Mouse (Mus musculus) MEL (cell line): ENCODE data around the gene C1qtnf1. TPM values are rescaled to one million over a fixed set of nuclear protein-coding genes. Genes with fewer than 3 reads are reported as not detected.

Experiments used
- DNase-seq: peaks from one replicate; pipeline ENCODE4 v3.0.0; 2011; ENCODE audit warnings: low read depth, low spot score
- H3K27ac ChIP-seq: 2 replicates; pipeline ENCODE4 v1.5.1; 2012; ENCODE audit warnings: low read depth, mild to moderate bottlenecking, control low read depth, low read length, moderate library complexity; ENCODE audit not compliant: control insufficient read depth
- H3K27me3 ChIP-seq, 2 experiments: fragments of 150-350 bp in 1 of 2; sonication (generic) in 1 of 2; 2 replicates each; pipeline ENCODE4 v1.6.1; 2012; ENCODE audit warnings: low read length in 2 of 2, mild to moderate bottlenecking in 2 of 2, improper control_type of control experiment in 1 of 2, moderate library complexity in 1 of 2; ENCODE audit not compliant: insufficient read depth in 2 of 2, control insufficient read depth in 1 of 2
- H3K36me3 ChIP-seq, 2 experiments: 2 replicates each; pipeline ENCODE4 v1.6.1; 2012 to 2014; ENCODE audit warnings: low read length in 2 of 2, improper control_type of control experiment in 1 of 2, inconsistent platforms in 1 of 2, mild to moderate bottlenecking in 1 of 2; ENCODE audit not compliant: insufficient read depth in 2 of 2, control insufficient read depth in 1 of 2
- H3K4me1 ChIP-seq, 2 experiments: fragments of 150-350 bp in 1 of 2; sonication (generic) in 1 of 2; 2 replicates each; pipeline ENCODE4 v1.6.1; 2012; ENCODE audit warnings: low read length in 2 of 2, improper control_type of control experiment in 1 of 2, mild to moderate bottlenecking in 1 of 2; ENCODE audit not compliant: insufficient read depth in 2 of 2, control insufficient read depth in 1 of 2
- H3K4me3 ChIP-seq, 2 experiments: fragments of 150-350 bp in 1 of 2; sonication (generic) in 1 of 2; 2 replicates each; pipeline ENCODE4 v1.5.1; 2012; ENCODE audit warnings: low read depth in 2 of 2, low read length in 2 of 2, mild to moderate bottlenecking in 2 of 2, moderate library complexity in 2 of 2, control low read depth in 1 of 2, improper control_type of control experiment in 1 of 2; ENCODE audit not compliant: control insufficient read depth in 1 of 2, insufficient read depth in 1 of 2
- H3K79me2 ChIP-seq: 2 replicates; pipeline ENCODE4 v1.6.1; 2012; ENCODE audit warnings: mild to moderate bottlenecking, low read length, moderate library complexity; ENCODE audit not compliant: control insufficient read depth, poor library complexity, insufficient read depth
- H3K9ac ChIP-seq: 2 replicates; pipeline ENCODE4 v1.6.1; 2012; ENCODE audit warnings: low read depth, mild to moderate bottlenecking, control low read depth, low read length, moderate library complexity; ENCODE audit not compliant: control insufficient read depth, poor library complexity, severe bottlenecking
- H3K9me3 ChIP-seq: fragments of 150-350 bp; sonication (generic); replicated peaks from 2 replicates; pipeline ENCODE4 v1.6.1; 2012; ENCODE audit warnings: mild to moderate bottlenecking, low read length, improper control_type of control experiment, moderate library complexity; ENCODE audit not compliant: insufficient read depth
- BHLHE40 ChIP-seq: IDR thresholded peaks from 2 replicates; pipeline ENCODE4 v1.6.1; 2012; ENCODE audit warnings: low read depth, mild to moderate bottlenecking, inconsistent platforms, low read length, improper control_type of control experiment, borderline replicate concordance
- CHD1 ChIP-seq: IDR thresholded peaks from 2 replicates; pipeline ENCODE4 v1.6.1; 2012; ENCODE audit warnings: low read depth, mild to moderate bottlenecking, inconsistent platforms, low read length, improper control_type of control experiment
- CHD2 ChIP-seq: IDR thresholded peaks from 2 replicates; pipeline ENCODE4 v1.6.1; 2011; ENCODE audit warnings: low read length, improper control_type of control experiment
- CTCF ChIP-seq, 3 experiments: IDR thresholded peaks in 2 of 3; conservative IDR thresholded peaks in 1 of 3; 2 replicates each; pipeline ENCODE4 v1.5.1; 2011 to 2012; ENCODE audit warnings: low read length in 3 of 3, low read depth in 2 of 3, mild to moderate bottlenecking in 2 of 3, improper control_type of control experiment in 1 of 3, inconsistent platforms in 1 of 3, mixed read lengths in 1 of 3, moderate library complexity in 1 of 3; ENCODE audit not compliant: control insufficient read depth in 1 of 3, insufficient read depth in 1 of 3, poor library complexity in 1 of 3, severe bottlenecking in 1 of 3
- E2F4 ChIP-seq: IDR thresholded peaks from 2 replicates; pipeline ENCODE4 v1.6.1; 2011; ENCODE audit warnings: low read depth, low read length, improper control_type of control experiment, borderline replicate concordance
- EP300 ChIP-seq, 2 experiments: IDR thresholded peaks; 2 replicates each; pipeline ENCODE4 v1.6.1; 2011; ENCODE audit warnings: improper control_type of control experiment in 2 of 2, low read length in 2 of 2, low read depth in 1 of 2, mild to moderate bottlenecking in 1 of 2
- ETS1 ChIP-seq: IDR thresholded peaks from 2 replicates; pipeline ENCODE4 v1.6.1; 2012; ENCODE audit warnings: low read depth, mild to moderate bottlenecking, inconsistent platforms, low read length, improper control_type of control experiment, moderate library complexity
- GABPA ChIP-seq: IDR thresholded peaks from 2 replicates; pipeline ENCODE4 v1.6.1; 2012; ENCODE audit warnings: low read depth, mild to moderate bottlenecking, inconsistent platforms, low read length, improper control_type of control experiment, moderate library complexity
- GATA1 ChIP-seq: IDR thresholded peaks from 2 replicates; pipeline ENCODE4 v1.6.1; 2011; ENCODE audit warnings: low read depth, low read length, improper control_type of control experiment
- HCFC1 ChIP-seq: IDR thresholded peaks from 2 replicates; pipeline ENCODE4 v1.6.1; 2012; ENCODE audit warnings: low read depth, mild to moderate bottlenecking, inconsistent platforms, low read length, improper control_type of control experiment, moderate library complexity
- JUND ChIP-seq: IDR thresholded peaks from 2 replicates; pipeline ENCODE4 v1.6.1; 2011; ENCODE audit warnings: low read depth, mild to moderate bottlenecking, improper control_type of control experiment, low read length
- KAT2A ChIP-seq: conservative IDR thresholded peaks from 2 replicates; pipeline ENCODE4 v1.6.1; 2012; ENCODE audit warnings: low read depth, low read length, improper control_type of control experiment, inconsistent platforms
- MAFK ChIP-seq: IDR thresholded peaks from 2 replicates; pipeline ENCODE4 v1.6.1; 2011; ENCODE audit warnings: low read depth, mild to moderate bottlenecking, low read length, improper control_type of control experiment, borderline replicate concordance
- MAX ChIP-seq: IDR thresholded peaks from 2 replicates; pipeline ENCODE4 v1.6.1; 2011; ENCODE audit warnings: low read length, improper control_type of control experiment
- MAZ ChIP-seq: IDR thresholded peaks from 2 replicates; pipeline ENCODE4 v1.6.1; 2012; ENCODE audit warnings: low read depth, mild to moderate bottlenecking, inconsistent platforms, low read length, improper control_type of control experiment
- MEF2A ChIP-seq: IDR thresholded peaks from 2 replicates; pipeline ENCODE4 v1.6.1; 2014; ENCODE audit warnings: low read depth, mild to moderate bottlenecking, inconsistent platforms, low read length, improper control_type of control experiment; ENCODE audit not compliant: poor library complexity, insufficient replicate concordance, severe bottlenecking; ENCODE audit errors: extremely low read depth
- MXI1 ChIP-seq: IDR thresholded peaks from 2 replicates; pipeline ENCODE4 v1.6.1; 2011; ENCODE audit warnings: mild to moderate bottlenecking, low read depth, low read length, improper control_type of control experiment
- MYB ChIP-seq: IDR thresholded peaks from 2 replicates; pipeline ENCODE4 v1.6.1; 2011; ENCODE audit warnings: mild to moderate bottlenecking, low read depth, low read length, improper control_type of control experiment
- MYC ChIP-seq: IDR thresholded peaks from 2 replicates; pipeline ENCODE4 v1.6.1; 2011; ENCODE audit warnings: low read depth, mild to moderate bottlenecking, low read length, improper control_type of control experiment, moderate library complexity
- NELFE ChIP-seq: IDR thresholded peaks from 2 replicates; pipeline ENCODE4 v1.6.1; 2011; ENCODE audit warnings: low read depth, low read length, improper control_type of control experiment
- NRF1 ChIP-seq: IDR thresholded peaks from 2 replicates; pipeline ENCODE4 v1.6.1; 2014; ENCODE audit warnings: low read depth, mild to moderate bottlenecking, inconsistent platforms, low read length, improper control_type of control experiment, moderate library complexity; ENCODE audit not compliant: poor library complexity, insufficient read depth, severe bottlenecking
- POLR2A ChIP-seq, 2 experiments: IDR thresholded peaks; 2 replicates each; pipeline ENCODE4 v1.6.1; 2011 to 2012; ENCODE audit warnings: low read length in 2 of 2, mild to moderate bottlenecking in 2 of 2, control low read depth in 1 of 2, improper control_type of control experiment in 1 of 2, low read depth in 1 of 2, moderate library complexity in 1 of 2; ENCODE audit not compliant: control insufficient read depth in 1 of 2, insufficient read depth in 1 of 2, poor library complexity in 1 of 2
- POLR2AphosphoS2 ChIP-seq: IDR thresholded peaks from 2 replicates; pipeline ENCODE4 v1.6.1; 2011; ENCODE audit warnings: low read length, improper control_type of control experiment
- POLR2AphosphoS5 ChIP-seq: IDR thresholded peaks from 2 replicates; pipeline ENCODE4 v1.6.1; 2012; ENCODE audit warnings: low read depth, borderline replicate concordance, mild to moderate bottlenecking, inconsistent platforms, low read length, moderate library complexity, mixed read lengths
- RAD21 ChIP-seq: IDR thresholded peaks from 2 replicates; pipeline ENCODE4 v1.6.1; 2011; ENCODE audit warnings: mild to moderate bottlenecking, low read depth, low read length, improper control_type of control experiment
- RCOR1 ChIP-seq: IDR thresholded peaks from 2 replicates; pipeline ENCODE4 v1.6.1; 2012; ENCODE audit warnings: low read depth, mild to moderate bottlenecking, inconsistent platforms, low read length, improper control_type of control experiment
- SIN3A ChIP-seq: IDR thresholded peaks from 2 replicates; pipeline ENCODE4 v1.6.1; 2012; ENCODE audit warnings: low read length, improper control_type of control experiment, inconsistent platforms
- SMC3 ChIP-seq: IDR thresholded peaks from 2 replicates; pipeline ENCODE4 v1.6.1; 2011; ENCODE audit warnings: low read depth, low read length, improper control_type of control experiment
- TAL1 ChIP-seq: IDR thresholded peaks from 2 replicates; pipeline ENCODE4 v1.6.1; 2012; ENCODE audit warnings: mild to moderate bottlenecking, inconsistent platforms, low read length, moderate library complexity, mixed read lengths
- TBP ChIP-seq: IDR thresholded peaks from 2 replicates; pipeline ENCODE4 v1.8.0; 2011; ENCODE audit warnings: low read depth, low read length, improper control_type of control experiment
- TCF12 ChIP-seq: IDR thresholded peaks from 2 replicates; pipeline ENCODE4 v1.6.1; 2014; ENCODE audit warnings: low read depth, mild to moderate bottlenecking, inconsistent platforms, low read length, improper control_type of control experiment, moderate library complexity
- UBTF ChIP-seq: IDR thresholded peaks from 2 replicates; pipeline ENCODE4 v1.6.1; 2012; ENCODE audit warnings: low read depth, mild to moderate bottlenecking, inconsistent platforms, low read length, improper control_type of control experiment, moderate library complexity, borderline replicate concordance; ENCODE audit not compliant: insufficient read depth
- USF1 ChIP-seq: IDR thresholded peaks from 2 replicates; pipeline ENCODE4 v1.6.1; 2014; ENCODE audit warnings: low read depth, mild to moderate bottlenecking, inconsistent platforms, low read length, improper control_type of control experiment, moderate library complexity
- USF2 ChIP-seq, 2 experiments: IDR thresholded peaks; 2 replicates each; pipeline ENCODE4 v1.6.1; 2011 to 2012; ENCODE audit warnings: improper control_type of control experiment in 2 of 2, low read length in 2 of 2, borderline replicate concordance in 1 of 2, inconsistent platforms in 1 of 2, low read depth in 1 of 2, mild to moderate bottlenecking in 1 of 2; ENCODE audit not compliant: insufficient read depth in 1 of 2
- ZC3H11A ChIP-seq: IDR thresholded peaks from 2 replicates; pipeline ENCODE4 v1.6.1; 2012; ENCODE audit warnings: low read depth, mild to moderate bottlenecking, inconsistent platforms, low read length, improper control_type of control experiment
- ZKSCAN1 ChIP-seq: IDR thresholded peaks from 2 replicates; pipeline ENCODE4 v1.6.1; 2012; ENCODE audit warnings: low read depth, mild to moderate bottlenecking, inconsistent platforms, low read length, improper control_type of control experiment, moderate library complexity
- ZMIZ1 ChIP-seq: IDR thresholded peaks from 2 replicates; pipeline ENCODE4 v1.6.1; 2012; ENCODE audit warnings: low read depth, mild to moderate bottlenecking, inconsistent platforms, low read length, improper control_type of control experiment, moderate library complexity
- ZNF384 ChIP-seq: IDR thresholded peaks from 2 replicates; pipeline ENCODE4 v1.6.1; 2012; ENCODE audit warnings: low read depth, mild to moderate bottlenecking, inconsistent platforms, low read length, improper control_type of control experiment
- polyA plus RNA-seq, 2 experiments: library from polyadenylated mRNA; stranded (reverse) in 1 of 2; unstranded in 1 of 2; fragments of >175 nt in 1 of 2; fragments of >200 nt in 1 of 2; gene quantifications; 2 replicates each; pipeline versions ENCODE4 v1.2.1 to v1.2.4; 2012; ENCODE audit warnings: low replicate concordance in 2 of 2, low read depth in 1 of 2; ENCODE audit not compliant: insufficient read length in 2 of 2, insufficient read depth in 1 of 2, missing spikeins in 1 of 2
- total RNA-seq: library from RNA; depleted of rRNA; stranded (reverse); fragments of 300-350 nt; gene quantifications from 2 replicates; pipeline ENCODE4 v1.2.3, GENCODE M21; 2012

C1qtnf1 gene
- total and polyA plus RNA-seq, 3 experiments = 0.27 to 0.72 TPM; not detected in 1

- no peaks in the 10 kb centered on the region for H3K79me2 ChIP-seq
- no peaks in the 10 kb centered on the region for H3K9me3 ChIP-seq
- DNase-seq = peak; percentile 77
- peak overlapping the region; percentile 47 to 68 for H3K4me3 ChIP-seq
- 0 out of 4 replicates have a peak, but pooled peaks cover 0 to 2% of the 10 kb centered on the region in 2 experiments for H3K36me3 ChIP-seq
- peaks cover 4 to 10% of the 10 kb centered on the region in 2 experiments for H3K4me1 ChIP-seq
- H3K27me3 ChIP-seq = peaks cover 0 to 2% of the 10 kb centered on the region in 2 experiments; a peak in 3 of 4 replicates
- H3K9ac ChIP-seq = peak overlapping the region; percentile 67
- peak overlapping the region; percentile 50 for H3K27ac ChIP-seq
- TF ChIP-seq CHD2 (no peak), TAL1 (no peak), NELFE (0 out of 2 replicates have a peak, but pooled peaks have one; percentile 9), ZKSCAN1 (no peak), SMC3 (no peak), ZC3H11A (no peak), BHLHE40 (no peak), GABPA (no peak), MAFK (no peak), TBP (no peak), NRF1 (no peak), UBTF (no peak), HCFC1 (no peak), CHD1 (no peak), MAX (no peak), CTCF (IDR thresholded peaks at IDR 0.05 in 2 of 3, conservative IDR thresholded peaks at IDR 0.05 in 1 of 3; ENCODE audit: control insufficient read depth in 1 of 3, insufficient read depth in 1 of 3, low read depth in 2 of 3, low read length in 3 of 3, poor library complexity in 1 of 3, severe bottlenecking in 1 of 3) (no peak), MAZ (no peak), ZMIZ1 (no peak), RAD21 (no peak), MYB (no peak), SIN3A (peak; percentile 68), ETS1 (no peak), ZNF384 (no peak), MYC (peak; percentile 37), E2F4 (no peak), USF2 (IDR thresholded peaks at IDR 0.05; ENCODE audit: borderline replicate concordance in 1 of 2, insufficient read depth in 1 of 2, low read depth in 1 of 2, low read length in 2 of 2) (no peak), EP300 (IDR thresholded peaks at IDR 0.05; ENCODE audit: low read depth in 1 of 2, low read length in 2 of 2) (no peak), MXI1 (peak; percentile 77), GATA1 (peak; percentile 82), MEF2A (no peak), JUND (no peak), TCF12 (0 out of 2 replicates have a peak, but pooled peaks have one; percentile 4), KAT2A (no peak), POLR2A (IDR thresholded peaks at IDR 0.05; ENCODE audit: control insufficient read depth in 1 of 2, insufficient read depth in 1 of 2, low read depth in 1 of 2, low read length in 2 of 2, poor library complexity in 1 of 2) (peak in 1 of 2 experiments; percentile 51; a peak in 1 of 4 replicates), POLR2AphosphoS5 (no peak), POLR2AphosphoS2 (no peak), RCOR1 (no peak), USF1 (no peak)
Observed at GRCm38 (mm10) chr11:118434093-118434492, 6.1 kb downstream of the C1qtnf1 start.
